18 mouse cellular contexts compared by ENCODE assay signal in the genomic region with DNA sequence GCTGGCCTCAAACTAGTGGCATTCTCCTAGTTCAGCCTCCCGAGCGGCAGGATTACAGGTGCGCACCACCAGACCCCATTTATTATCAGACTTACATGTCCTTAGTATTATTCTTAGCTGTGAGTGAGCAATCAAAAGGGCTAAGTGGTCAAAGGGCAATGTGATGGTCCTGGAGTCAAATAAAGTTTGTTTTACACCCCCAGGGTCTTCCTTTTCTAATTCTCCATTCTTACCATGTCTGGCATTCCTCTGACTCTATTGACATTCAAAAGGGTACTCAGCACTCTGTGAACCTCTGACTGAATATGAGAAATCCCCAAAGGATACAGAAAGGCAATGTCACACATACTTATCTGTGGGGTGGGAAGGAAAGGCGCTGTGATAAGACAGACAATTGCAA.
"Had no signal": no experiment of that assay in that cellular context is flagged by ENCODE, and none has a peak within 500 bp of the region (broad histone marks: within the 10 kb centered on the region; RNA-seq: fewer than 3 reads in every experiment).

No protein-coding gene starts in this region.

- DNase-seq: liver, postnatal 0 days; lung, adult 2 months; lung, postnatal 14 days; lung, postnatal 4 days; right cerebral cortex, postnatal 14 days; thymus, adult 2 months; thymus, postnatal 14 days; thymus, postnatal 36 days had no signal

- H3K36me3 ChIP-seq: liver, embryonic 15.5 days; lung, embryonic 15.5 days; midbrain, embryonic 10.5 days; midbrain, embryonic 13.5 days; midbrain, embryonic 15.5 days; neural tube, embryonic 13.5 days; neural tube, embryonic 15.5 days; stomach, embryonic 15.5 days had no signal

- H3K9me3 ChIP-seq: liver, embryonic 15.5 days; lung, embryonic 15.5 days; midbrain, embryonic 10.5 days; midbrain, embryonic 13.5 days; midbrain, embryonic 15.5 days; neural tube, embryonic 13.5 days; neural tube, embryonic 15.5 days; stomach, embryonic 15.5 days had no signal

- H3K27me3 ChIP-seq: liver, embryonic 15.5 days; lung, embryonic 15.5 days; midbrain, embryonic 13.5 days; midbrain, embryonic 15.5 days; neural tube, embryonic 13.5 days; neural tube, embryonic 15.5 days; stomach, embryonic 15.5 days had no signal

- H3K4me1 ChIP-seq: liver, embryonic 15.5 days; lung, embryonic 15.5 days; midbrain, embryonic 10.5 days; neural tube, embryonic 13.5 days; neural tube, embryonic 15.5 days; stomach, embryonic 15.5 days had no signal

- H3K27ac ChIP-seq: liver, embryonic 15.5 days; lung, embryonic 15.5 days; midbrain, embryonic 10.5 days; midbrain, embryonic 13.5 days; midbrain, embryonic 15.5 days; neural tube, embryonic 13.5 days; neural tube, embryonic 15.5 days; stomach, embryonic 15.5 days; stomach, postnatal 0 days had no signal

- H3K4me2 ChIP-seq: liver, embryonic 15.5 days; lung, embryonic 15.5 days; midbrain, embryonic 13.5 days; midbrain, embryonic 15.5 days; neural tube, embryonic 13.5 days; neural tube, embryonic 15.5 days; stomach, embryonic 15.5 days had no signal

- H3K4me3 ChIP-seq: liver, embryonic 15.5 days; lung, embryonic 15.5 days; midbrain, embryonic 10.5 days; midbrain, embryonic 13.5 days; midbrain, embryonic 15.5 days; neural tube, embryonic 13.5 days; neural tube, embryonic 15.5 days; stomach, embryonic 15.5 days had no signal

- ATAC-seq: liver, postnatal 0 days; lung, postnatal 0 days; midbrain, embryonic 13.5 days; midbrain, embryonic 15.5 days had no signal

- H3K9ac ChIP-seq: liver, embryonic 15.5 days; liver, postnatal 0 days; lung, embryonic 15.5 days; midbrain, embryonic 13.5 days; midbrain, embryonic 15.5 days; neural tube, embryonic 13.5 days; neural tube, embryonic 15.5 days; stomach, embryonic 15.5 days had no signal
